Mouse (Mus musculus) hindbrain, embryonic 11.5 days (tissue): ENCODE data around the gene Cfap61. TPM values are rescaled to one million over a fixed set of nuclear protein-coding genes. Genes with fewer than 3 reads are reported as not detected.

Source experiments
- ATAC-seq: fragments of 200-750 bp; cut with Nextera tagmentation; 2 replicates; pipeline ENCODE4 v1.8.0; 2017; ENCODE audit warnings: mild to moderate bottlenecking, moderate TSS enrichment, moderate library complexity; ENCODE audit not compliant: low FRiP score
- DNase-seq: peaks from one replicate; pipeline ENCODE4 v3.0.0-alpha.2; 2015; ENCODE audit warnings: low spot score
- H3K27ac ChIP-seq: fragments of 300-500 bp; sonication (generic); 2 replicates; pipeline ENCODE4 v1.5.1; 2014; ENCODE audit warnings: mild to moderate bottlenecking, low read depth, low read length
- H3K27me3 ChIP-seq: fragments of 300-500 bp; sonication (generic); 2 replicates; pipeline ENCODE4 v1.6.1; 2014; ENCODE audit warnings: mild to moderate bottlenecking, low read length, moderate library complexity, mixed read lengths; ENCODE audit not compliant: control insufficient read depth, insufficient read depth
- H3K36me3 ChIP-seq: fragments of 300-500 bp; sonication (generic); 2 replicates; pipeline ENCODE4 v1.6.1; 2014; ENCODE audit warnings: mild to moderate bottlenecking, low read length, moderate library complexity, mixed read lengths; ENCODE audit not compliant: control insufficient read depth, insufficient read depth
- H3K4me1 ChIP-seq: fragments of 300-500 bp; sonication (generic); replicated peaks from 2 replicates; pipeline ENCODE4 v1.6.1; 2014; ENCODE audit warnings: low read length, mixed read lengths; ENCODE audit not compliant: control insufficient read depth, insufficient read depth
- H3K4me2 ChIP-seq: fragments of 300-500 bp; sonication (generic); replicated peaks from 2 replicates; pipeline ENCODE4 v1.6.1; 2014; ENCODE audit warnings: mild to moderate bottlenecking, low read depth, low read length
- H3K4me3 ChIP-seq: fragments of 300-500 bp; sonication (generic); 2 replicates; pipeline ENCODE4 v1.5.1; 2014; ENCODE audit warnings: low read depth, low read length
- H3K9ac ChIP-seq: fragments of 300-500 bp; sonication (generic); 2 replicates; pipeline ENCODE4 v1.6.1; 2014; ENCODE audit warnings: low read depth, low read length
- H3K9me3 ChIP-seq: fragments of 300-500 bp; sonication (generic); 2 replicates; pipeline ENCODE4 v1.6.1; 2016; ENCODE audit warnings: low read length; ENCODE audit not compliant: control insufficient read depth
- polyA plus RNA-seq: library from polyadenylated mRNA; unstranded; fragments of >200 nt; fragmentation: Nextera tagmentation; extraction: Ambion mirVana; gene quantifications from 2 replicates; pipeline ENCODE4 v1.2.1, GENCODE M21; 2014

The Cfap61 gene
- polyA plus RNA-seq, 1 experiment from 2014 or later, result 2.4 TPM

DNA sequence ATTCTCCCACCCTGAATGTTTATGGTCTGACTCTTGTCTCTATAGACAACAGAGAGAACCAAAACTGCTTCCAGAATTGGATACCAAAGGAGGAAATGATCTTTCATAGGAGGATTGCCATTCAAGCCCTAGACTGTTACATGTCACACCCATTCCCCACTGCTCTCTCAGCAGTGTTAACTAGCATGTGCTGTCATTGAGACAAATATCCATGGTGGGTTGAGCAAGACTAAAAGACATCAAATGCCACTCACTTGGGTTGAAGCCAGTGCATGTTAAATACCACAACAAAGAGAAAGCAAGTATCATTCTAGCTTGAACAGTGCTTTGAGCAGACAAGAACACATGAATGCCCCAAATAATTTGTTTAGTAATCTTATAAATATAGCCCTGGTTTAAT is 328.4 kb downstream of the Cfap61 start:
- no peak overlapping the region for H3K4me3 ChIP-seq
- no peak overlapping the region for H3K9ac ChIP-seq
- H3K4me1 ChIP-seq, result no peaks in the 10 kb centered on the region
- H3K27me3 ChIP-seq, result no peaks in the 10 kb centered on the region
- H3K27ac ChIP-seq, result no peak overlapping the region
- H3K9me3 ChIP-seq, result no peaks in the 10 kb centered on the region
- ATAC-seq, result no peak
- H3K4me2 ChIP-seq, result no peak overlapping the region
- no peak for DNase-seq
- H3K36me3 ChIP-seq, result no peaks in the 10 kb centered on the region

Other genes with a start within 250 kb of the Cfap61 start
- gene Naa20, start 32.7 kb upstream of the Cfap61 start, polyA plus RNA-seq, result 139 and 146 TPM in 2 replicates
- gene Crnkl1, start 230 bp downstream of the Cfap61 start, polyA plus RNA-seq, result 42.3 and 43.9 TPM in 2 replicates